Mouse (Mus musculus) CH12.LX (cell line): ENCODE measurements around the gene Mdfic. TPM values are rescaled to one million over a fixed set of nuclear protein-coding genes. Genes with fewer than 3 reads are reported as not detected.

Experiments used
- DNase-seq: peaks from one replicate; pipeline ENCODE4 v3.0.0-alpha.2; 2013; ENCODE audit errors: extremely low read depth
- H3K27ac ChIP-seq: 2 replicates; pipeline ENCODE4 v1.5.1; 2012; ENCODE audit warnings: low read depth, mild to moderate bottlenecking, control low read depth, moderate library complexity; ENCODE audit not compliant: insufficient read depth
- H3K27me3 ChIP-seq: replicated peaks from 2 replicates; pipeline ENCODE3; 2012; ENCODE audit warnings: inconsistent platforms
- H3K36me3 ChIP-seq, 2 experiments: replicated peaks in 1 of 2; 2 replicates each; pipeline versions ENCODE3 to v1.6.1; 2012; ENCODE audit warnings: inconsistent platforms in 1 of 2, low read length in 1 of 2, mild to moderate bottlenecking in 1 of 2, mixed read lengths in 1 of 2, moderate library complexity in 1 of 2; ENCODE audit not compliant: control insufficient read depth in 1 of 2, insufficient read depth in 1 of 2
- H3K4me1 ChIP-seq, 2 experiments: 2 replicates each; pipeline ENCODE4 v1.6.1; 2012; ENCODE audit warnings: inconsistent platforms in 1 of 2, moderate library complexity in 1 of 2; ENCODE audit not compliant: insufficient read depth in 2 of 2, control insufficient read depth in 1 of 2
- H3K4me2 ChIP-seq: 2 replicates; pipeline ENCODE4 v1.6.1; 2012; ENCODE audit warnings: low read depth, mild to moderate bottlenecking, control low read depth; ENCODE audit not compliant: poor library complexity, insufficient read depth, severe bottlenecking
- H3K4me3 ChIP-seq, 3 experiments: fragments of 150-350 bp in 1 of 3; sonication (generic) in 1 of 3; replicated peaks in 1 of 3; 2 replicates each; pipeline versions ENCODE3 to v1.5.1; 2011 to 2012; ENCODE audit warnings: low read depth in 2 of 3, low read length in 2 of 3, mild to moderate bottlenecking in 2 of 3, moderate library complexity in 2 of 3, control low read depth in 1 of 3, improper control_type of control experiment in 1 of 3, inconsistent platforms in 1 of 3, mixed read lengths in 1 of 3; ENCODE audit not compliant: poor library complexity in 1 of 3
- H3K79me2 ChIP-seq: replicated peaks from 2 replicates; pipeline ENCODE4 v1.6.1; 2012; ENCODE audit warnings: mild to moderate bottlenecking, moderate library complexity; ENCODE audit not compliant: control insufficient read depth, poor library complexity, insufficient read depth, severe bottlenecking; ENCODE audit errors: extremely low read depth
- H3K9ac ChIP-seq: 2 replicates; pipeline ENCODE4 v1.6.1; 2012; ENCODE audit warnings: low read depth, mild to moderate bottlenecking, control low read depth, moderate library complexity; ENCODE audit not compliant: insufficient read depth
- H3K9me3 ChIP-seq: replicated peaks from 2 replicates; pipeline ENCODE3; 2012; ENCODE audit warnings: low read length, inconsistent platforms, mixed read lengths
- BHLHE40 ChIP-seq: IDR thresholded peaks from 2 replicates; pipeline ENCODE4 v1.6.1; 2011; ENCODE audit warnings: mild to moderate bottlenecking, low read depth, low read length, improper control_type of control experiment
- CHD1 ChIP-seq: IDR thresholded peaks from 2 replicates; pipeline ENCODE4 v1.6.1; 2012; ENCODE audit warnings: low read depth, low read length, improper control_type of control experiment, inconsistent platforms
- EP300 ChIP-seq: IDR thresholded peaks from 2 replicates; pipeline ENCODE4 v1.6.1; 2011; ENCODE audit warnings: low read length, improper control_type of control experiment
- IRF4 ChIP-seq: IDR thresholded peaks from 2 replicates; pipeline ENCODE4 v1.6.1; 2014; ENCODE audit warnings: low read depth, mild to moderate bottlenecking, inconsistent platforms, low read length, improper control_type of control experiment
- KAT2A ChIP-seq: IDR thresholded peaks from 2 replicates; pipeline ENCODE4 v1.6.1; 2012; ENCODE audit warnings: low read length, improper control_type of control experiment, inconsistent platforms; ENCODE audit not compliant: insufficient replicate concordance
- MAFK ChIP-seq: IDR thresholded peaks from 2 replicates; pipeline ENCODE4 v1.6.1; 2011; ENCODE audit warnings: low read length, improper control_type of control experiment; ENCODE audit not compliant: insufficient replicate concordance
- MXI1 ChIP-seq: IDR thresholded peaks from 2 replicates; pipeline ENCODE4 v1.6.1; 2011; ENCODE audit warnings: mild to moderate bottlenecking, low read depth, low read length, improper control_type of control experiment
- POLR2AphosphoS2 ChIP-seq: IDR thresholded peaks from 2 replicates; pipeline ENCODE4 v1.6.1; 2011; ENCODE audit warnings: low read depth, low read length, improper control_type of control experiment
- RAD21 ChIP-seq: IDR thresholded peaks from 2 replicates; pipeline ENCODE4 v1.6.1; 2011; ENCODE audit warnings: low read depth, mild to moderate bottlenecking, low read length, improper control_type of control experiment, moderate library complexity
- SIN3A ChIP-seq: IDR thresholded peaks from 2 replicates; pipeline ENCODE4 v1.6.1; 2012; ENCODE audit warnings: low read length, improper control_type of control experiment, inconsistent platforms
- USF1 ChIP-seq: IDR thresholded peaks from 2 replicates; pipeline ENCODE4 v1.6.1; 2014; ENCODE audit warnings: low read depth, mild to moderate bottlenecking, inconsistent platforms, low read length, improper control_type of control experiment
- ZNF384 ChIP-seq: IDR thresholded peaks from 2 replicates; pipeline ENCODE4 v1.6.1; 2012; ENCODE audit warnings: low read depth, low read length, improper control_type of control experiment, inconsistent platforms
- dilution Hi-C: fragments of 300-500 bp; cut with MboI; formaldehyde crosslinking; loops from 2 replicates; pipeline ENCODE4 v1.14.3; 2020; ENCODE audit warnings: low sequenced_read_pairs; ENCODE audit not compliant: extremely low pct_unique_long_range_greater_than_20kb, extremely low pct_ligation_motif_present
- in situ Hi-C: fragments of 300-500 bp; cut with MboI; formaldehyde crosslinking; loops from 3 replicates; pipeline ENCODE4 v1.14.3; 2019; ENCODE audit warnings: low sequenced_read_pairs, low pct_ligation_motif_present, low pct_unique_long_range_greater_than_20kb, mixed read lengths
- polyA plus RNA-seq: library from polyadenylated mRNA; unstranded; fragments of >175 nt; gene quantifications from 2 replicates; pipeline ENCODE4 v1.2.1, GENCODE M21; 2012; ENCODE audit warnings: low read depth; ENCODE audit not compliant: insufficient read length
- total RNA-seq, 2 experiments: library from RNA; depleted of rRNA; stranded (reverse); fragments of 300-350 nt in 1 of 2; fragments of >200 nt in 1 of 2; gene quantifications; 2 replicates each; pipeline ENCODE4 v1.2.3; 2012 to 2014

Gene Mdfic
- total and polyA plus RNA-seq, 3 experiments = 8.3 to 14.7 (median 14.1) TPM

DNA sequence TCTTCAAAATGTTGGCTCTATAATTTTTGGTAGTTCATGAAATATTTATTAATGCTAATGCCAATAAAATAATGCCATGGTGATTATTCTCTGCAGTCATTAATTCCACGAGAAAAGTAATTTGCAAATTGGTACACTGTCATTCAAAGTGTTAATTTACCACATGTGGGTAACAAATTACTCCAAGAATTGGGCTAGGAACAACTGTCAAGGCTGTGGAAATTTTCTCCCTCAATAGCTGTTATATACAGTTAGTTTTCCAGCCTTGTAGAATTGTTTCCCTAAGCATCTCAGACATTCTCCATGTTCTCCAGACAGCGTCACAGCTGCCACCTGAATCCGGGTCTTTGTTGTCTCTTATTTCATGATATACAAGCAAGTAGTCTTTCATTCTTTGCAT lies 117.2 kb downstream of the Mdfic start:
- TF ChIP-seq USF1 = no peak
- no peak for DNase-seq
- peaks cover 18% of the 10 kb centered on the region for H3K79me2 ChIP-seq
- no peak overlapping the region for H3K9ac ChIP-seq
- H3K36me3 ChIP-seq = peaks cover 46 to 66% of the 10 kb centered on the region in 2 experiments
- no peak overlapping the region for H3K27ac ChIP-seq
- no peak overlapping the region for H3K4me2 ChIP-seq
- peaks cover 7 to 30% of the 10 kb centered on the region in 2 experiments for H3K4me1 ChIP-seq
- H3K27me3 ChIP-seq = no peaks in the 10 kb centered on the region
- in situ Hi-C loops = no loop called here
- H3K9me3 ChIP-seq = no peaks in the 10 kb centered on the region
- dilution Hi-C loops = no loop called here
- H3K4me3 ChIP-seq = no peak overlapping the region

GRCm38 (mm10) chr6:15839831-15840230 lies 119.4 kb downstream of the Mdfic start:
- peaks cover 36 to 51% of the 10 kb centered on the region in 2 experiments for H3K36me3 ChIP-seq
- no peak overlapping the region for H3K4me3 ChIP-seq
- peaks cover 7 to 28% of the 10 kb centered on the region in 2 experiments for H3K4me1 ChIP-seq
- H3K27me3 ChIP-seq = no peaks in the 10 kb centered on the region
- peak overlapping the region; percentile 68 for H3K27ac ChIP-seq
- in situ Hi-C loops = no loop called here
- H3K9ac ChIP-seq = peak overlapping the region; percentile 95
- no peak for DNase-seq
- H3K9me3 ChIP-seq = no peaks in the 10 kb centered on the region
- TF ChIP-seq POLR2AphosphoS2 = no peak
- no peak for TF ChIP-seq RAD21
- no peak for TF ChIP-seq CHD1
- TF ChIP-seq ZNF384 = 0 out of 2 replicates have a peak, but pooled peaks have one; percentile 2
- no peak for TF ChIP-seq KAT2A
- no peak for TF ChIP-seq IRF4
- TF ChIP-seq SIN3A = no peak
- no peak for TF ChIP-seq MAFK
- TF ChIP-seq, all 38 proteins: peak for 1
- peak overlapping the region; percentile 92 for H3K4me2 ChIP-seq
- dilution Hi-C loops = no loop called here
- H3K79me2 ChIP-seq = peaks cover 25% of the 10 kb centered on the region

DNA sequence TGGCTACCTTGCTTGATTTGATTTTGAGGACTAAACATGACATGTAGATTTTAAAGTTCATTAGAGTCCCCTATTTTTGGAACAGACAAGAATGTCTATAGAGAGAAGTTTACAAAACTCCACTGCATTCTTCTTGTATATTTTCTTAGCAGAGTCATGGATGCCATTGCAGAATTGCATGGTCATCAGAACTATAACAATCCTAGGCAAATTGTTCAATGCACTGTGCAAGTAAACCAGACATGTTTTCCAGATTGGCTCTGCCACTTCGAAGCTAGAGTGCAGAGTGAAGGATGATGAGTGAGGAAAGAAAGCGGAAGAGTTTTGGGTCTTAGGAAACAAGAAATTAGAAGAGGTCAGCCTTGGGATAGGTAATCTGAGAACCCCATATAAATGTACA lies 120.0 kb downstream of the Mdfic start:
- in situ Hi-C loops = no loop called here
- dilution Hi-C loops = no loop called here
- H3K4me1 ChIP-seq = peaks cover 7 to 28% of the 10 kb centered on the region in 2 experiments

More for the DNA sequence above, 120.0 kb downstream of the Mdfic start:
- TF ChIP-seq MAFK (peak; percentile 52; the same call in 1 of the 2 replicates), EP300 (peak; percentile 39; the same call in 1 of the 2 replicates), CHD1 (peak; percentile 86), MXI1 (no peak), BHLHE40 (0 out of 2 replicates have a peak, but pooled peaks have one; percentile 14), SIN3A (no peak; the same call in 1 of the 2 replicates)
- Histone ChIP-seq H3K27ac (peak overlapping the region; percentile 98), H3K4me2 (peak overlapping the region; percentile 64), H3K27me3 (no peaks in the 10 kb centered on the region), H3K4me3 (peak overlapping the region in 2 of 3 experiments; percentile 3 to 35), H3K9me3 (no peaks in the 10 kb centered on the region), H3K79me2 (peaks cover 28% of the 10 kb centered on the region), H3K36me3 (peaks cover 31 to 46% of the 10 kb centered on the region in 2 experiments), H3K9ac (peak overlapping the region; percentile 95)
- DNase-seq = no peak
